Mouse (Mus musculus) intestine, embryonic 14.5 days (tissue): ENCODE measurements around the gene Cdc42bpg. TPM values are rescaled to one million over a fixed set of nuclear protein-coding genes. Genes with fewer than 3 reads are reported as not detected.
A peak's percentile ranks its signal among the peaks of the same experiment; 100 is the strongest.

ENCODE experiments used
- ATAC-seq: fragments of 200-750 bp; cut with Nextera tagmentation; replicated peaks from 2 replicates; pipeline ENCODE4 v1.8.0; 2017; ENCODE audit warnings: low read depth, moderate number of reproducible peaks, moderate TSS enrichment, moderate library complexity; ENCODE audit not compliant: low FRiP score, low TSS enrichment
- DNase-seq: peaks from one replicate; pipeline ENCODE4 v3.0.0-alpha.2; 2018; ENCODE audit warnings: low spot score
- H3K27ac ChIP-seq: fragments of 300-500 bp; sonication (generic); 2 replicates; pipeline ENCODE4 v1.5.1; 2014; ENCODE audit warnings: low read depth, mild to moderate bottlenecking, control low read depth
- H3K27me3 ChIP-seq: fragments of 300-500 bp; sonication (generic); replicated peaks from 2 replicates; pipeline ENCODE4 v1.6.1; 2014; ENCODE audit warnings: low read length, control low read depth; ENCODE audit not compliant: control insufficient read depth, insufficient read depth
- H3K36me3 ChIP-seq: fragments of 300-500 bp; sonication (generic); 2 replicates; pipeline ENCODE4 v1.6.1; 2014; ENCODE audit warnings: low read length, control low read depth; ENCODE audit not compliant: control insufficient read depth, insufficient read depth
- H3K4me1 ChIP-seq: fragments of 300-500 bp; sonication (generic); replicated peaks from 2 replicates; pipeline ENCODE4 v1.6.1; 2014; ENCODE audit warnings: low read length, control low read depth, mixed read lengths; ENCODE audit not compliant: control insufficient read depth, insufficient read depth
- H3K4me2 ChIP-seq: fragments of 300-500 bp; sonication (generic); 2 replicates; pipeline ENCODE4 v1.6.1; 2014; ENCODE audit warnings: low read length
- H3K4me3 ChIP-seq: fragments of 300-500 bp; sonication (generic); 2 replicates; pipeline ENCODE4 v1.5.1; 2014; ENCODE audit warnings: low read depth, low read length, control low read depth, mixed read lengths
- H3K9ac ChIP-seq: fragments of 300-500 bp; sonication (generic); 2 replicates; pipeline ENCODE4 v1.6.1; 2014; ENCODE audit warnings: mild to moderate bottlenecking, low read length
- H3K9me3 ChIP-seq: fragments of 300-500 bp; sonication (generic); 2 replicates; pipeline ENCODE4 v1.6.1; 2016; ENCODE audit warnings: low read length, control low read depth; ENCODE audit not compliant: control insufficient read depth
- WGBS: fragments of 180-500 bp; shearing (Covaris S2); extraction: QIAGEN DNeasy Blood & Tissue Kit; methylation state at CpG from one replicate; pipeline ENCODE4 v1.1.7; 2014; 5-methylcytosine and 5-hydroxymethylcytosine counted together
- polyA plus RNA-seq: library from polyadenylated mRNA; unstranded; fragments of >200 nt; fragmentation: Nextera tagmentation; extraction: Ambion mirVana; gene quantifications from 2 replicates; pipeline ENCODE4 v1.2.1, GENCODE M21; 2014

Cdc42bpg gene
- polyA plus RNA-seq, 1 experiment from 2014 or later: 1.5 TPM

DNA sequence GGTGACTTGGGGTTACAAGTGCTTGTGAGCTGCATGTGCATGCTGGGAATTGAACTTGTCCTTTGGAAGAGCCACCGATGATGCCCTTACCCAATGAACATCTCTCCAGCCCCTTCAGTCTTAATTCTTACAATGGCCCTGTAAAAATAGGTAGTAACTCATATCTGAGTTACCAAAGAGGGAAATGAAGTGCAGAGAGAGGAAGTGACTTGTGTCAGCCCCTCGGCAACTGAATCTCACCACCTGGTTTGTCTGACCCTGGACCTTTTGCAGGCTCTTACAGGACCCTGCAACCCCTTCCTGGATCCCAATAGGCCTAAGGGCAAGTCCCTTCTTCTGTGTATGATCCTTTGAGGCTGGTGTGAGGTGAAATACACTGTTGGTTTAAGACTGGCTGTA, 45.9 kb downstream of the Cdc42bpg start:
- no peak for ATAC-seq
- no peaks in the 10 kb centered on the region for H3K9me3 ChIP-seq
- no peaks in the 10 kb centered on the region for H3K4me1 ChIP-seq
- H3K4me2 ChIP-seq: no peak overlapping the region
- no peak overlapping the region for H3K4me3 ChIP-seq
- 84% methylated on average over 2 of the region's 2 CpGs for WGBS
- DNase-seq: no peak
- no peaks in the 10 kb centered on the region for H3K27me3 ChIP-seq
- H3K27ac ChIP-seq: no peak overlapping the region
- H3K36me3 ChIP-seq: peaks cover 8% of the 10 kb centered on the region; the same call in 1 of the 2 replicates
- no peak overlapping the region for H3K9ac ChIP-seq

DNA sequence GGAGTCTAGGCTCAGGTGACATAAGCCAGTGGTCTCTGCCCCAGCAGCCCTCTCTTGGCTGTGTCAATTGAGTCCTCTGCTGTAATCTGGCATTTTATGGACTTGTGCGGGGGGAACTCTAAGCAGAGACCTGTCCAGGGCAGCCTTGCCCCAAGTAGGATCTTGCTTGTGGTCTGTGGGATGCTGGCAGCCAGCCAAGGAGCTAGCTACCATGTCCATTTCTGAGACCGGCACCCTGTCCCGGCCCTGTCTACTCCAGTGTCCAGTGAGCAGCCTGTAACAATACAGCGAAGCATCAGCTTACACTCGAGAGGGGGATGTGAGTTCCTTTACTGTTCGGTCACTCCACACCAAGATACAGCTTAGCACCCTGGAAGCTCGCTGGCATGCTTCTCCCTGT, 47.8 kb downstream of the Cdc42bpg start:
- no peak for ATAC-seq
- Histone ChIP-seq H3K4me3 (no peak overlapping the region), H3K36me3 (no peaks in the 10 kb centered on the region), H3K4me2 (no peak overlapping the region), H3K27ac (no peak overlapping the region), H3K27me3 (no peaks in the 10 kb centered on the region), H3K4me1 (no peaks in the 10 kb centered on the region), H3K9ac (no peak overlapping the region), H3K9me3 (no peaks in the 10 kb centered on the region)
- WGBS: 85% methylated on average over 7 of the region's 7 CpGs
- DNase-seq: no peak

- Histone ChIP-seq H3K27ac (no peak overlapping the region), H3K9me3 (no peaks in the 10 kb centered on the region), H3K4me3 (no peak overlapping the region), H3K4me1 (peaks cover 11% of the 10 kb centered on the region), H3K9ac (no peak overlapping the region), H3K36me3 (peaks cover 23% of the 10 kb centered on the region), H3K27me3 (no peaks in the 10 kb centered on the region), H3K4me2 (no peak overlapping the region)
- ATAC-seq (no peak), DNase-seq (no peak)
- 90% methylated on average over 3 of the region's 3 CpGs for WGBS
Measured at GRCm38 (mm10) chr19:6361291-6361690, 55.0 kb downstream of the Cdc42bpg start.

DNA sequence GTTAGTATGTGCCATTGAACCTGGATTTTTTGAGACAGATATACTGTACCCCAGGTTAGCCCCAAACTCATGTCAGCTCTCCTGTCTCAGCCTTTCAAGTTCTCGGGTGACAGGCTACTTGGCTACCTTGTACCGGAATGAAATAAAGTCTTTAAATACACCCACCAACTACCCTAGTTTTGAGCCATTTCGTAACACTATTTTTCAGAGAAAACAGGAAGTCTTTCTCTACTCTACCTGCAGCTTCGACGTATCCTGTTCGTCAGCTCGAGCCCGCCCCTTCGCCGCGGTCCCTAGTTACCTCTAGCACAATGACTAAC, 56.8 kb downstream of the Cdc42bpg start:
- Histone ChIP-seq H3K4me3 (peak overlapping the region; percentile 93), H3K27me3 (no peaks in the 10 kb centered on the region), H3K27ac (peak overlapping the region; percentile 52), H3K9me3 (no peaks in the 10 kb centered on the region), H3K9ac (peak overlapping the region; percentile 29; the same call in 1 of the 2 replicates), H3K4me1 (peaks cover 14% of the 10 kb centered on the region), H3K4me2 (peak overlapping the region; percentile 48), H3K36me3 (peaks cover 40% of the 10 kb centered on the region)
- whole genome bisulfite sequencing: 2% methylated on average over 11 of the region's 11 CpGs
- DNase-seq: no peak
- ATAC-seq: no peak

GRCm38 (mm10) chr19:6363411-6364240, 57.4 kb downstream of the Cdc42bpg start, which contains the start of gene Sf1:
Gene Sf1, plus strand, starts transcription at chr19:6363690.
- Histone ChIP-seq H3K9me3 (no peaks in the 10 kb centered on the region), H3K4me3 (peak within 1 kb of the TSS; percentile 93), H3K4me2 (peak within 1 kb of the TSS; percentile 60), H3K4me1 (peaks cover 14% of the 10 kb centered on the region), H3K27ac (peak within 1 kb of the TSS; percentile 98), H3K36me3 (peaks cover 46% of the 10 kb centered on the region), H3K27me3 (no peaks in the 10 kb centered on the region), H3K9ac (peak within 1 kb of the TSS; percentile 99)
- peak; percentile 98 for ATAC-seq
- 1% methylated on average over 83 of the region's 85 CpGs for WGBS
- DNase-seq: peak; percentile 97

DNA sequence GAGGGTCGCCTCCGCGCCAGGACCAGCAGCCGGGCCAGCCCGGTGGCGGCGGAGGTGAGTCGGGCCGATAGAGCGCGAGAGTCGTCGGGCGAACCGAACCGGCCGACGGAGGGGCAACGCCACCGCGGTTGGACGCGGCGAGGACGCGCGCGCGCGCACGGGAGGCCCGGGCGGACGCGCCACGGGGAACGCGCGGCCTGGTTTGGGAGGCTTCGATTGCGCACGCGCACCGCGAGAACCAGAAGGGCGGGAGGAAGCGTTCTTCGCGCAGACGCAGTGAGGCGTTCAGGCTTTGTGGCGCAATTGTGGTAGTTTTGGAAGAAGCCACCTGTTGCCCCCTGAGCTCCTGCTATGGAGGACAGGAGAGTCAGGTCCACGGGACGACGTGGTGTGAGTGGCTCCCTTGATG, 58.1 kb downstream of the Cdc42bpg start:
- peak overlapping the region; percentile 99 for H3K9ac ChIP-seq
- H3K27ac ChIP-seq: peak overlapping the region; percentile 98
- DNase-seq: peak; percentile 89
- peaks cover 14% of the 10 kb centered on the region for H3K4me1 ChIP-seq
- H3K4me3 ChIP-seq: peak overlapping the region; percentile 93
- no peak; the same call in 1 of the 2 replicates for ATAC-seq
- peaks cover 53% of the 10 kb centered on the region for H3K36me3 ChIP-seq
- H3K27me3 ChIP-seq: no peaks in the 10 kb centered on the region
- H3K9me3 ChIP-seq: no peaks in the 10 kb centered on the region
- WGBS: 0% methylated on average over 55 of the region's 55 CpGs
- peak overlapping the region; percentile 60 for H3K4me2 ChIP-seq

DNA sequence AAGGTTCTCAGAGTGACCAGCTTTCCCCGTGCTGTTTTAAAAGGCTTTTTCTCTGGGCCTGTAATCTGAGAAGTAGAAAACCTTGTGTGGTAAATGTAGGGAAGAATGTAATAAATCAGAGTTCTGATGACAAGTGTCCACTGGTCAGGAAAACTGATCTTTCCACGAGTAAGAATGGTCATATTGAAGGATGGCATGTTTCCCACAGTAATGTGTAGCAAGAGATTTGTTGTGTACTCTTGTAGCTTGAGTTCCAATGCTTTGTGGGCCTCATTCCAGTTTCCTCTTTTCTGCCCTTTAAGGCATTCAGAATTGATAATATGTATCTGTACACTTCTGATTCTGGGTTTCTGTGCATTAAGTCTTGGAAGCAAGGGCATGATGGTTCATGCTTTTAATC, 58.6 kb downstream of the Cdc42bpg start:
- peak overlapping the region; percentile 99 for H3K9ac ChIP-seq
- H3K4me1 ChIP-seq: peaks cover 14% of the 10 kb centered on the region
- ATAC-seq (no peak), DNase-seq (no peak)
- H3K9me3 ChIP-seq: no peaks in the 10 kb centered on the region
- H3K4me3 ChIP-seq: peak overlapping the region; percentile 93
- H3K27me3 ChIP-seq: no peaks in the 10 kb centered on the region
- no peak overlapping the region for H3K27ac ChIP-seq
- peaks cover 58% of the 10 kb centered on the region for H3K36me3 ChIP-seq
- H3K4me2 ChIP-seq: peak overlapping the region; percentile 60
- 1% methylated on average over 2 of the region's 2 CpGs for WGBS

DNA sequence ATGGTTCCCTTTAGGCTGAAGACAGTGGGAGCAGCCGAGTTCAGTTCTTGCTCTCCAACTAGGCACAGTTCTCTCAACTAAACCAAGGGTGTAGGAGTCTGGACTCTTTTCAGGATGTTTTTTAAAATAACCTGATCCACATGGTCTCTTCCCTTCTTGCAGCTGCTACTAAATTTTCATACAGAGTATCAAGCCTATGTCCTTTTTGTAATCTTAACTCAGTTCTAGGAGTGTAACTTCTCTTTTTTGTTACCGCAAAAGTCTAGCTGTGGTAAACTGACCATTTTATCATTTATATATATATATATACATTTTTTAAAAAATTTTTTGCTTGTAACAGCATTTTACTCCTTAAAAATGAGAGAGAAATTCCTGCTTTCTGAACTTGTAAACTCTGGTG, 63.9 kb downstream of the Cdc42bpg start:
- Histone ChIP-seq H3K4me2 (no peak overlapping the region), H3K27me3 (no peaks in the 10 kb centered on the region), H3K4me3 (no peak overlapping the region), H3K36me3 (peaks cover 98% of the 10 kb centered on the region), H3K27ac (no peak overlapping the region), H3K9ac (no peak overlapping the region), H3K4me1 (peaks cover 10% of the 10 kb centered on the region), H3K9me3 (no peaks in the 10 kb centered on the region)
- DNase-seq: no peak
- WGBS: 87% methylated on average over 2 of the region's 2 CpGs
- no peak for ATAC-seq

DNA sequence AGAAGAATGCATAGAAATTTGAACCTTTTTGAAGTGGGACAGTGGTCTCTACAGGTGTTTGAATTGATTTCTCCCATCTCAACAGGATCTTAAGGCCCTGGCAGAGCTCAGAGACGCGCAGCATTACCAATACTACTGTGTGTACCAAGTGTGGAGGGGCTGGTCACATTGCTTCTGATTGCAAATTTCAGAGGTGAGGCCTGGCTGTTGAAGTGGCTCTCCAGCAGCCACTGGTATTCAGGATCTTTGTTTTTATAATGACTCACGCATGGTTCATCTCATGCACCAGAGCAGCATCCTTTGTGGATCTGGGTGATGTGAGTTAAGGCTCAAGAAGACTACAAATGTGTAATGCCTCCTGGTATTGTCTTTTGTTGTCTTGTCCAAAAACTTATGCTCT, 66.2 kb downstream of the Cdc42bpg start:
- Histone ChIP-seq H3K9me3 (no peaks in the 10 kb centered on the region), H3K9ac (no peak overlapping the region), H3K4me3 (no peak overlapping the region), H3K27me3 (no peaks in the 10 kb centered on the region), H3K36me3 (peaks cover 100% of the 10 kb centered on the region), H3K4me1 (no peaks in the 10 kb centered on the region), H3K27ac (no peak overlapping the region), H3K4me2 (no peak overlapping the region)
- ATAC-seq: no peak
- no peak for DNase-seq
- WGBS: 95% methylated on average over 3 of the region's 3 CpGs
